Mouse (Mus musculus) lung, adult 18-20 months (tissue): ENCODE measurements around the gene Afdn.
A peak's percentile ranks its signal among the peaks of the same experiment; 100 is the strongest.
"Not testable (repeated sequence)": the region's sequence is repeated elsewhere in the genome, so short reads cannot be mapped to it uniquely, and the experiment has no call there.

Experiments
- DNase-seq, 2 experiments: peaks; one replicate each; pipeline ENCODE4 v3.0.0; 2022; ENCODE audit warnings: mixed read lengths in 2 of 2

Afdn gene

GRCm38 (mm10) chr17:13778865-13779264 is 18.5 kb downstream of the Afdn start:
- peak; percentile 28 to 51 for DNase-seq

GRCm38 (mm10) chr17:13781948-13782347 is 21.6 kb downstream of the Afdn start:
- no peak for DNase-seq

GRCm38 (mm10) chr17:13783469-13783868 is 23.1 kb downstream of the Afdn start:
- DNase-seq, result no peak

DNA sequence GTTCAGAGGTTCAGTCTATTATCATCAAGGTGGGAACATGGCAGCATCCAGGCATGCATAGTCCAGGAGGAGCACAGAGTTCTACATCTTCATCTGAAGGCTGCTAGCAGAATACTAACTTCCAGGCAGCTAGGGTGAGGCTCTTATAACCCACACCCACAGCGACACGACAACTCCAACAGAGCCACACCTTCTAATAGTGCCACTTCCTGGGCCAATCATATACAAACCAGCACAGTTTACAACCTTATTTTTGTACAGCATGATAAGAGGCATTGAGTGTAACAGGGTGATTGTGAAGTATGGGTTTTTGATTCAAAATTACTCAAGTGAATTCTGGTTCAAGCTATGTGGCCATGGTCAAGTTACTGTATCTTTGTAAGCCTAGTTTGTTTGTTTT is 29.7 kb downstream of the Afdn start:
- not testable (repeated sequence) for DNase-seq

- no peak for DNase-seq
These were observed 37.4 kb downstream of the Afdn start for GRCm38 (mm10) chr17:13797691-13798090.

- DNase-seq, result no peak
These were observed 42.6 kb downstream of the Afdn start for GRCm38 (mm10) chr17:13802836-13803408.

GRCm38 (mm10) chr17:13806016-13806415 is 45.7 kb downstream of the Afdn start:
- DNase-seq, result no peak

- DNase-seq, result no peak
These were observed 57.5 kb downstream of the Afdn start for GRCm38 (mm10) chr17:13817789-13818188.

DNA sequence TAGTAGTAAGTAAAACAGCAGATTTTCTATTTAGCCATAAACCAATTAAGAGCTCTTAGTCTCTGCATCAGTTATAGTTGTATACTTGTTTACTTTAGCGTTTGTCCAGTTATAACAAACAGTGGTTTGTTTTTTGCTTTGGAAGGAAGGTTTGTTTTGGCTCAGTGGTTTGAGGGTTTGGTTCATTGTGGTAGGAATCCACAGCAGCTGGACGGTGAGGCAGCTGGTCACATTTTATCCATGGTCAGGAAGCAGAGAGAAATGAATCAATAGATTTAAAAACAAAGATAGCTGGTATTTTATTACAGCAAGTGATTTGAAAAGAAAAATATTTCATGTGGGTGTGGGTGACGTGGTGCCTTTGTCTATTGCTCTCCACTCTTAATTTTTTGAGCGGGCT is 59.0 kb downstream of the Afdn start:
- DNase-seq, result no peak

DNA sequence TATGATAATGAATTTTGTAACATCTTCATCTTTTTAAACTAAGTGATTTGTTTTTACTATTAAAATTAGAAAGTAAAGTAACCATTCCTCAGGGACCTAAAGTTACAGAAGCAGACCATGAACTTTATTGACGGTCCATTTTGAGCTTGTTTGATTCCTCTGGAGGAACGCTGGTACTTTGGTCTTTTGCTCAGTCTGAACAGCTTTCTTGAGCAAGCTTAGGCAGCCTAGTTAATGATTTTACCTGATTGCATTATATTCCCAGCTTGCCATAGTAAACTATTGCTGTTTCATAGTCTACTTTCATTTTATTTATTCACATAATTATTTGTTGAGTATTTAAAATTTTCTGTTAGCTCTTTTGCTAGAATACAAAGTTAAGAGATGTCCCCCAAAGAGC is 60.3 kb downstream of the Afdn start:
- no peak for DNase-seq

DNA sequence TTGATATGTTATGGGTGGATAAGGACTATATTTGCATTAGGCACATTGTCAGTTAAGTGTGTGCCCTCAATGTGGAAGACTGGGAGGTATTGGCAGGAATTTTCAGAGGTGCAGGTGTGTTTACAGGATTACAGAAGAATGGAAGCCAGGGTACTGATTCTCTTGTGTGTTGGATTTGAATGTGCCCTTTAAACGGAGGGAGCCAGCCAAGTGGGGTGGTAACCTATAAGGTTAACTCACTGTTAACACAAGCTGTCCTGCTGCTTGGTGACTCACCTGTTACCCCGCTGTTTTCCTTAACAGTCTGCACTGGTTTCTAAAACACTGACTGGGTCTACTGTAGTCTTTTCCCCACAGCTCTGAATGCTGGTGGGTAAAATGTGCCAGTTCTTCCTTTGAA is 65.1 kb downstream of the Afdn start:
- DNase-seq, result no peak

DNA sequence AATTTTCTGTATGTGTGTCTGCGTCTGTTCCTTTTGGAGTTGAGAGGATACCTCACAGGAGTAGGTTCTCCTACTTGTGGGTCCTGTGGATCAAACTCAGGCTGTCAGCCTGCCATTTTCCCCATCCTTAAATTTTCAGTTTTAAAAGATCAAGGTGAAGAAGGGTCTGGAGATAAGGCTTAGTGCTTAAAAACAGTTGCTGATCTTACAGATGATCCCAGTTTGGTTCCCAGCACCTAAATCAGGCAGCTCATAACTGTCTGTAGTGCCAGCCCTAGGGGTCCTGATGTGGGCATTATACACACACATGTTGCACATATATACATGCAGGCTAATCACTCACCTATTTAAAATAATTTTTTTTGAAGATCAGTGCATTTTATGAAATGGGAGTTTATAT is 69.9 kb downstream of the Afdn start:
- DNase-seq, result no peak

GRCm38 (mm10) chr17:13830636-13831341 is 70.5 kb downstream of the Afdn start:
- DNase-seq, result peak in 1 of 2 experiments; percentile 48

DNA sequence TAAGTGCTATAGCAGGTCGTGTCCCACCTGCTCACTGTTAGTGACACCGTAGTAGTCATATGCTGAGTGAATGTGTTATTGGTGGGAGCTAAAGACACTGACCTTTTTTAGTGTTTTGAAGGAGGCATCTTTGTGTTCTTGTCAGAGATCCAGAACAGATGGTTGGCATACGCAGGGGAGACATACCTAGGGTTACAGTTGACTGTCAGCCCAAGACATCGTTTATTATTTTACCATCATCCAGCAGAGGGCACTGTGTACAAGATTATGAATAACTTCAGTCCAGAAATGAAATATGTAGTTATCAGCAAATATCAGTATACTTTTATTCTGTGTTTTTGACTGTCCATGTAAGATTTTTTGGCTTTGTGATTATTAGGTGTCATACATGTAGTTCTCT is 75.5 kb downstream of the Afdn start:
- peak in 1 of 2 experiments; percentile 26 for DNase-seq

- DNase-seq, result peak in 1 of 2 experiments; percentile 36
These were observed 89.8 kb downstream of the Afdn start for GRCm38 (mm10) chr17:13850175-13850574.

- DNase-seq, result not testable (repeated sequence)
These were observed 93.5 kb downstream of the Afdn start for GRCm38 (mm10) chr17:13853883-13854282.

- peak; percentile 11 to 26 for DNase-seq
These were observed 95.1 kb downstream of the Afdn start for GRCm38 (mm10) chr17:13855396-13855795.

DNA sequence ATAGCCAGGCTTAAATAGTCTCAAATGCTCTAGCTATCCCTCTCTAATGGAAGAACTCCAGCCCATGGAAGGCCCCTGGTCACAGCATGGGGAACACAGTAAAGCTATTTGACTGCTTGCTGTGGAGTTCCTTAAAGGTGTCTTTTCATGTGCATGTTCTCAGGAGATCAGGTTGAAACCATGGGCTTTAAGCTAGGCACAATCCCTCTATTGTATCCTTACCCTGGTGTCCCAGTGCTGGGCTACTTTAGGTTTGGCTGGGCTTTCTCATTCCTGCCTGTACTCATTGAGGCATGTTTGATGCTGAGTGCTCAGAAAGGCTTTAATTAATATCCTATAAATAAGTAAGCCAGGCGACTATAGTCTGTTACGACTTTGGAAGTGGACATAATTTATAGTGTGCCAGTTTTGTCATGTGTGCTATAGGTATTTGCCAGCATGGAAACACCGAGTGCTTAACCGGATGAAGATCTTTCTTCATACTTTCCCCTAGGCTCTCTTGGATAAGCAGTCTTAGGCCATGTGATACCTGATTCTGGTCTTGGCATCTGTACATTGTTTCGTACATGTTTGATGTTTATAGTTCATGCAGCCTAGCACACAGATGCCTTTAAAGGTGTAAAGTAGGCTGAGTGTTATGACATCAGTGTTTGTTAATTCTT is 96.2 kb downstream of the Afdn start:
- DNase-seq, result no peak

GRCm38 (mm10) chr17:13865340-13865739 is 105.0 kb downstream of the Afdn start:
- no peak for DNase-seq

DNA sequence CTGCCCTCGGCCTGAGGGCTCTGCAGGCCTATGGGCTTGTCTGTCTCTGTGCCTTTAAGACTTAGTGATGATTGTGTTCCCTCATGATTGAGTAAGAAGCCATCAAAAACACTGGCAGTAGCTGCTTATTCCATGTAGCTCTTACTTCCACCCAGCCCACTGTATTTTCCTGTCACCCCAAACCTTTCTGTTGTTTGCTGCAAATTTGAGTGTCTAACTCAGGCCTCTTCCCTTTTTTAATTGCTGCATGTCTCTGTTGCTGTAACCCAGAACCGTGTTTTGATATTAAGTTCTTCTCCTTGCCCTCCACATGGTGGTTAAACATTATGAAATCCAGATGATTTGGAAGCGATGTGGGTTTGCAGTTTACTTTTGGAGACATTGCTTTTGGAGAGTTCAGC is 106.6 kb downstream of the Afdn start:
- peak in 1 of 2 experiments; percentile 21 for DNase-seq

- peak; percentile 70 to 81 for DNase-seq
These were observed 107.1 kb downstream of the Afdn start for GRCm38 (mm10) chr17:13867475-13867874.

DNA sequence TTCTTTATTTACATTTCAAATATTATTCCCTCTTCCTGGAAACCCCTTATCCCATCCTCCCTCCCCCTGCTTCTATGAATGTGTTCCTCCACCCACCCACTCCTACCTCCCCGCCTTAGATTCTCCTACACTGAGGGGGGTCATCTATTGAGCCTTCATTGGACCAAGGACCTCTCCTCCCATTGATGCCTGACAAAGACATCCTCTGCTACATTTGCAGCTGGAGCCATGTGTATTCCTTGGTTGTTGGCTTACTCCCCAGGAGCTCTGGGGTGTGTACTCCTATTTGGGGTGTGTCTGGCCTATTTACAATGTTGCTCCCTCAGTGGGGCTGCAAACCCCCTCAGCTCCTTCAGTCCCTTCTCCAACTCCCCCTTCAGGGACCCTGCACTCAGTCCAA is 109.9 kb downstream of the Afdn start:
- no peak for DNase-seq

DNA sequence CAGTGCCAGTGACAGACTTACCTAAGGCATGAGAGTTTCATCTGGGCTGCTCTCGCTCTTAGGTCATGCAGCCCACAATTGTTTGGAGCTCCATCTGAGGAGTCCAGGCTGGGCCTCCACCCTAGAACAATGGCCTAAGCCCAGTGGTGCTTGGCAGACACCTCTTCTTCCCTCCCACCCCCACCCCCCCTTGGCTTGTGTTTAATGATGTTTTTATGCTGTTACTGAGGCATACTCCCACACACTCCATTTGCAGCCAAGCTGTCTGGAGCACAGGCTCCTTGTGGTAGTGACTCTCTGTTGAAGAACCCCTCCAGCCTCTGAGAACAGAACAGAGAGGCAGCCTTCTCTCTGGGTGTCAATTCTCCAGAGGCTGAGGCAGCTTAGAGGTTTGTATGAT is 113.9 kb downstream of the Afdn start:
- peak in 1 of 2 experiments; percentile 32 for DNase-seq

- no peak for DNase-seq
These were observed 117.1 kb downstream of the Afdn start for GRCm38 (mm10) chr17:13877460-13877859.
